Mouse (Mus musculus) midbrain, embryonic 10.5 days (tissue): ENCODE measurements around the gene 9430015G10Rik. TPM values are rescaled to one million over a fixed set of nuclear protein-coding genes. Genes with fewer than 3 reads are reported as not detected.

Experiments used
- DNase-seq: peaks from one replicate; pipeline ENCODE4 v3.0.0-alpha.2; 2017; ENCODE audit warnings: low spot score
- H3K27ac ChIP-seq: fragments of 300-500 bp; sonication (generic); replicated peaks from 2 replicates; pipeline ENCODE4 v1.5.1; 2016; ENCODE audit warnings: mild to moderate bottlenecking
- H3K27me3 ChIP-seq: fragments of 300-500 bp; sonication (generic); 2 replicates; pipeline ENCODE4 v1.6.1; 2016; ENCODE audit warnings: low read depth, mild to moderate bottlenecking; ENCODE audit not compliant: poor library complexity, severe bottlenecking
- H3K36me3 ChIP-seq: fragments of 300-500 bp; sonication (generic); 2 replicates; pipeline ENCODE4 v1.6.1; 2016; ENCODE audit warnings: mild to moderate bottlenecking, moderate library complexity
- H3K4me1 ChIP-seq: fragments of 300-500 bp; sonication (generic); 2 replicates; pipeline ENCODE4 v1.6.1; 2016
- H3K4me3 ChIP-seq: fragments of 300-500 bp; sonication (generic); 2 replicates; pipeline ENCODE4 v1.5.1; 2016; ENCODE audit warnings: mild to moderate bottlenecking, moderate library complexity
- H3K9me3 ChIP-seq: fragments of 300-500 bp; sonication (generic); replicated peaks from 2 replicates; pipeline ENCODE4 v1.6.1; 2016; ENCODE audit warnings: mild to moderate bottlenecking
- WGBS: fragments of 180-500 bp; shearing (Covaris S2); methylation state at CpG from one replicate; pipeline ENCODE4 v1.1.7; 2016; 5-methylcytosine and 5-hydroxymethylcytosine counted together
- polyA plus RNA-seq: library from polyadenylated mRNA; unstranded; fragments of >200 nt; fragmentation: Nextera tagmentation; extraction: Ambion mirVana; gene quantifications from 2 replicates; pipeline ENCODE4 v1.2.1, GENCODE M21; 2016

Gene 9430015G10Rik
- polyA plus RNA-seq, 1 experiment from 2014 or later, result 76.5 TPM

DNA sequence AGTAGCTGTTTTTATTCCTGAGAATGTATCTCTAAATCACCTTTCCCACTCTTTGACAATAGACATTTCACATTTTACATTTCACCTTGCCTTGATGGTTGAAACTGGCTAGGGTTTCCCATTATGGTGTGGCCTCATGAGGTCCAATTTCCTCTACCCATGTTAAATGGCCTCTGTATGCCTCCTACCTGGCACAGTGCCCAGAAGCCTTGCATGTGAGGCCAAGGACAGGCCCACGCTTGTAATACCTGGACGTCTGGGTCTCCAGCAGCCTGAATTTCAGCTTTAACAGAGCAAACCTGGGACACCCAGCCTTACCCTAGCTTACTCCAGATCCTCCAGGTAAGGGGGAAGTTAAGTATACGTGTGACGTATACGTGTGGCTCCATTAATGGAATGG is 26.4 kb upstream of the 9430015G10Rik start:
- Histone ChIP-seq H3K27ac (no peak overlapping the region), H3K27me3 (peaks cover 11% of the 10 kb centered on the region), H3K36me3 (no peaks in the 10 kb centered on the region), H3K4me3 (no peak overlapping the region), H3K4me1 (peaks cover 1% of the 10 kb centered on the region), H3K9me3 (no peaks in the 10 kb centered on the region)
- DNase-seq, result no peak
- 90% methylated on average over 5 of the region's 5 CpGs for WGBS

DNA sequence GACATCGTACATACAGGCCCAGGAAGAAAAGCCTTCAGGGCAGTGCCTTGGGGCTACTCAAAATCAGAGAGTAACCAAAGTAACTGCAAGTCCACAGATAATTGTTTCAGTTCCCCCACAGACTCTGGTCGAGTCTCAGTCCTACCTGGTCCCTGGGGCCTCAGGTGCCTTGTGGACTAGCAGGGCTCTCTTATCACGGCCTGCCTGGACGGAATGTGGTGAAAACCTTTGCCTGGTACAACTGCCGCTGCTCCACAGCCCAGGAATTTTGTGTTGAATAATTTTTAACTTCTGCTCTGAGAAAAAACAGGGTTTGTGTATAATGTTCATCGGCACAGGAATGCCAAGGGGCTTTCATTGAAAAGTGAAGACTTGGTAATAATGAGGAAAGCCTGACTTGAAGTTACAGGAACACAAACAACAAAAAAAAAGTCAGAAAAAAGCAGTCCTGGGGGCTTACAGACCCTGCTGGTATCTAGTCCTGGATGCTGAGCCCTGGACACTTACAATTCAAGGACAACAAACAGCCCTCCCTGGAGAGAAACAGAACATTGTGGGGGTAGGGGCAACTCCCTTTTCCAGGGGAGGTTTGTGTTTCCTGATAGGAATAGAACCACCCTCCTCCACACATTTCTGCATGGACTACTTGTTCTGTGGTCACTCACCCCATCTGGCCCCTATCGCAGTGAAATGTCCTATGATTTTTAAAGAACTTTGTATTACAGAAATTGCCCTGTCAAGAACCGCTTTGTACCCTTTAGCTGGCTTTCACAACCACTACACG is 25.5 kb upstream of the 9430015G10Rik start:
- H3K27me3 ChIP-seq, result 0 out of 2 replicates have a peak, but pooled peaks cover 6% of the 10 kb centered on the region
- H3K9me3 ChIP-seq, result no peaks in the 10 kb centered on the region
- no peaks in the 10 kb centered on the region for H3K4me1 ChIP-seq
- no peak overlapping the region for H3K4me3 ChIP-seq
- H3K27ac ChIP-seq, result no peak overlapping the region
- no peaks in the 10 kb centered on the region for H3K36me3 ChIP-seq
- DNase-seq, result no peak
- 85% methylated on average over 9 of the region's 9 CpGs for WGBS

DNA sequence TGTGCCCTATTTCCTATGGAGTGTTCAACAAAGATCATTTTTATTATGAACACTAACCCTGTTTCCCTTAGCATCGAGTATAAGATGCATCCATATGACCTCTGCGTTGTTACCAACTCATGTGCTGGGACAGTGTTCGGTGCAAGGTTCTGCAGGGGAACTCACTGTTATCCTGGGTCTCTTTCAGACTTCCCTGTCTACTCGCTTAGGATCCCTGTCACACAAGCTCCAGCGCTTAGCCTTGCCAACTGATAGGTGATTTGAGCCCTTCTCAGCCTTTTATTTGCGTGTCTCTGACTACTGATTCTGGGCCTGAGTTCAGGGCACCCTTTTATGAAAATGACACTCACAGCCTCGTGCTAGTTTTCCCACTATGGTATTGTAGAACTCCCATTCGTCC is 24.5 kb upstream of the 9430015G10Rik start:
- H3K4me3 ChIP-seq, result no peak overlapping the region
- 83% methylated on average over 8 of the region's 8 CpGs for WGBS
- H3K9me3 ChIP-seq, result no peaks in the 10 kb centered on the region
- no peaks in the 10 kb centered on the region for H3K4me1 ChIP-seq
- 0 out of 2 replicates have a peak, but pooled peaks cover 4% of the 10 kb centered on the region for H3K27me3 ChIP-seq
- no peak overlapping the region for H3K27ac ChIP-seq
- no peak for DNase-seq
- H3K36me3 ChIP-seq, result no peaks in the 10 kb centered on the region

DNA sequence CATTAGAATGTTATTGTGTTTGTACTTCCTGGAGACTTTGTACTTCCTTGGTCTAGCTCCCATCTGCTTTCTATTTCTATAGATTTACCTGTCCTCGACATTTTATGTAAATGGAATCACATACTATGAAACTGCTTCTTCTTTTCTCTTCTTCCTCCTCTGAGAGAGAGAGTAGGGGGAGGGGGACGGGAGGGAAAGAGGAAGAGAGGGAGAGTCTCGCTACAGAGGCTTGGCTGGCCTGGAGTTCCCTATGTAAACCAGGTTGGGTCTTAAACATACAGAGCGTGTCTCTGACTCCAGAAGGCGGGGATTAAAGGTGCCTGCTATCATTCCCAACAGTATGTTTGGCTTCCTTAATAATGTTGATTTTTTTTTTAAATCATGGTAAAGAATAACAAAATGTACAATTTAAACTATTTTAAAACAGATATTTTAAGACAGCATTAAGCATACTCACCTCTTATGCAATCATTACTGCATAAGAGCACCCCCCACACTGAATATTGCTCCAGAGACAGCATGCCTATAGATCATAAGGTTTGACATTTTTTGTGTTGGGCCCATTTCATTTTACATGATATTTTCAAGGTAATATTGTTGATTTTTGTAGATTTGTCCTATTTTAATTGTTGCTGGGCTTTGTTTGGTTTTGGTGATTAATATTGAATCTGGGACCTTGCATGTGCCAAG is 22.2 kb upstream of the 9430015G10Rik start:
- no peak overlapping the region for H3K27ac ChIP-seq
- H3K4me3 ChIP-seq, result no peak overlapping the region
- no peaks in the 10 kb centered on the region for H3K27me3 ChIP-seq
- no peaks in the 10 kb centered on the region for H3K36me3 ChIP-seq
- no peaks in the 10 kb centered on the region for H3K9me3 ChIP-seq
- no peaks in the 10 kb centered on the region for H3K4me1 ChIP-seq
- DNase-seq, result no peak
- 42% methylated on average over 5 of the region's 5 CpGs for WGBS

DNA sequence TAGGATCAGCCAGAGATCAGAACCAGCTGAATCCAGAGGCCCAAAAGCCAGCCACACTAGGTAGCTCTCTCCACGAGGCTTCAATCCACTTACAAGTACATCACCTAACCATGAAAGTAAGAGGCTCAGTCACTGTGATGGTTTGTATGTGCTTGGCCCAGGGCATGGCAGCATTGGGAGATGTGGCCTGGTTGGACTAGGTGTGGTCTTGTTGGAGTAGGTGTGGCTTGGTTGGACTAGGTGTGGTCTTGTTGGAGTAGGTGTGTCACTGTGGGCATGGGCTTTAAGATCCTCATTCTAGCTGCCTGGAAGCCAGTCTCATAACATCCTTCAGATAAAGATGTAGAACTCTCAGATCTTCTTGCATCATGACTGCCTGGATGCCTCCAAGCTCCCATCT is 18.5 kb upstream of the 9430015G10Rik start:
- 81% methylated on average over 1 of the region's 1 CpGs for WGBS
- no peaks in the 10 kb centered on the region for H3K9me3 ChIP-seq
- H3K27ac ChIP-seq, result no peak overlapping the region
- DNase-seq, result no peak
- H3K36me3 ChIP-seq, result no peaks in the 10 kb centered on the region
- H3K4me1 ChIP-seq, result no peaks in the 10 kb centered on the region
- H3K4me3 ChIP-seq, result no peak overlapping the region
- H3K27me3 ChIP-seq, result no peaks in the 10 kb centered on the region

DNA sequence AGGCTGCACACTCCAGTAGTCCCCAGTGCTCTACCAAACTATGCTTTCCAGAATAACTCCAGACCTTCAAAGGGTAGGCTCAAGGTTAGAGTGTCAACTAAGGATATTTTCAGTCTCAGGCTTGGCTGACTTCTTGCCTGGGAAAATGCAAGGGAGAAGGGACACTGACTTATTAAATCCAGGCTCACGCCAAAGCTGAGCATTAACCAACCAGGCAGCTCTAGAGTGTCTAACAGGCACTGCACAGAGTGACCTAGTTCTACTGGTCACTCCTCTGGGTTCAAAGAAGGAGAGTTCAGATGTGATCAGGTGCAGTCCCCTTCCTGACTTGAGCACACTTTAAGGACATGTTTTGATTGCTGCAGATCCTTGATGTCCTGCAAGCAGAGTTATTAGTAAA is 17.0 kb upstream of the 9430015G10Rik start:
- Histone ChIP-seq H3K27me3 (no peaks in the 10 kb centered on the region), H3K36me3 (no peaks in the 10 kb centered on the region), H3K4me3 (no peak overlapping the region), H3K27ac (no peak overlapping the region), H3K4me1 (no peaks in the 10 kb centered on the region), H3K9me3 (no peaks in the 10 kb centered on the region)
- WGBS, result 82% methylated on average over 1 of the region's 1 CpGs
- DNase-seq, result no peak

DNA sequence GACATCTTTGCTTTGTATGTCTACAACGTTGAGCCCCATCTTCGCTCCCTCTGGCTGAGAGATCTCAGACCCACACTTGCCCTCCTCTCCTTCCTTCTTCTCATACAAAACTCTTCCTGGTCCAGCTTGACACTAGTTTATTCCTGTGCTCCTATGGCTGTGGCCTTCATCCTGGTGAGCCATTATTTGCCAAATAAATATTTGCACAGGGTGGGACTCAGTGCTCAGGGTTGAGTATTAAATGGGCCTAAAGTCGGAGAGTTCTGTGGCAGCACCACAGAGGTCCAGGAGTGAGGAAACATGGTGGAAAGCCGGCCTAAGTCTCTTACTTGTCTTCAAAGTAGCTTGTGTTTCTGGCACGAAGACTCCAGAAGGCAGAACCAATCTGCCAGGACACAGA is 16.0 kb upstream of the 9430015G10Rik start:
- no peaks in the 10 kb centered on the region for H3K27me3 ChIP-seq
- H3K4me3 ChIP-seq, result no peak overlapping the region
- no peaks in the 10 kb centered on the region for H3K36me3 ChIP-seq
- H3K27ac ChIP-seq, result no peak overlapping the region
- H3K9me3 ChIP-seq, result no peaks in the 10 kb centered on the region
- no peaks in the 10 kb centered on the region for H3K4me1 ChIP-seq
- no peak for DNase-seq
- 81% methylated on average over 5 of the region's 5 CpGs for WGBS

DNA sequence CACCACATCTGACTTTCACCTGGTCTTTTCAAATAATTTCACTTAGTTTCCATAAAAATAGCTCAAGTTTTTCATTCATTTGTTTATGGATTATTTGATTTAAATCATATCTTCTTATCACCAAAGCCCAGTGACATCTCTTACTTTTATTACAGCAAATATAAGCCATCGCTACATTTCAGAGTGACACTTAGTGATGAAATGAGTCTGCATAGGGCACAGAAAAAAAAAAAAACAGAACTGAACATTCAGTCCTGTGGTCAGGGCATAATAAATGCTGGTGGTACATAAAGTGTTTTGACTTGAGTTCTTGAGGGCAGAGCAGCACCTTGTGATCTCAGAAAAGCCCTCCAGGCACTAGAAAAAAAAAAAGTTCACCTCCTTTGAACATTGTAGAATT is 13.6 kb upstream of the 9430015G10Rik start:
- DNase-seq, result no peak
- WGBS, result 95% methylated on average over 1 of the region's 1 CpGs
- Histone ChIP-seq H3K4me3 (no peak overlapping the region), H3K27me3 (no peaks in the 10 kb centered on the region), H3K27ac (no peak overlapping the region), H3K36me3 (no peaks in the 10 kb centered on the region), H3K9me3 (no peaks in the 10 kb centered on the region), H3K4me1 (no peaks in the 10 kb centered on the region)

DNA sequence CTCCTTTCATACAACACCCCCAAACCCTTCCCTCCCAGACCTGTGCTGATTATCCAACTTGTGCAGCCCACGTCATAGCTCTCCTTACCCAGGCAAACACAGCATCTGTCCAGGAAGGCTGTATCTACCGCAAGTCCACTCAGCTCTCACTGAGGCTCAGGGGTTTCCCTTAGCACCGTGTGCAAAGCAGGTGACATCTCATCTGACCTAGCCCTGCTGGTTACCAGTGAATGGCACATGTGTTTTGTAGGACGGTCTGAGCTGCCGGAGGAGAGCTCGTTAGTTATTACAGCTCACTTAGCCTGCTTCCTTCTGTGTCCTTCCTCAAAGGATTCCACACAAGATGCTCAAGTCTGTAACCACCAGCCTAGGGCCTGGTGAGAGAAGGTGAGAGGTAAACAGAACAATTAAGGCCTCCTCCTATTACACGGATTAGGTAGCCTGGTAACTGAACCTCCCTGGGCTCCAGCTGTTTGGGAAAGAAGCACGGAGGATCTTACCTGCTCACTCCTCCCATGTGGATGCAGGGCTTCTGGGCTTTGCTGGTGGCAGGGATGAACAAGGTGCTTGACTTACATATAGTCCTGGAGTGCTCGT is 11.9 kb upstream of the 9430015G10Rik start:
- Histone ChIP-seq H3K4me3 (no peak overlapping the region), H3K4me1 (no peaks in the 10 kb centered on the region), H3K9me3 (no peaks in the 10 kb centered on the region), H3K27me3 (no peaks in the 10 kb centered on the region), H3K36me3 (no peaks in the 10 kb centered on the region), H3K27ac (no peak overlapping the region)
- WGBS, result 70% methylated on average over 9 of the region's 9 CpGs
- no peak for DNase-seq

DNA sequence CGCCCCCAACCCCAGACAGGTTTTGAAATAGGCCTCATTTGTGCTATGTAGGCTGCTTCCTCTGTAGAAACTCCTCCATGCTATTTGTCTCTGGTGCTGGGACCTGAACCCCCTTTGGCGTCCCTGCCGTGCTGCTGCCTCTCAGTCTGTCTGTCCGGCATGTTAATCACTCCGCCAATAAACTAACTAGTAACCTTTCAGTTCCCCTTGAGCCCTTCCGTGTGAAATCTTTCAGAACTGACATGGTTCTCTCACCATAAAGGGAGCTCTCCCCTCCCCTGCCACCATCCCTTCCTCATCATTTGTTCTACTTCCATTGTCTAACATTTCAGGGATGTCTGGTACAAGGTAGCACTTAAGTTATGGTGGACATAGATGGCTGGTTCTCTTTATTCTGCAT is 10.4 kb upstream of the 9430015G10Rik start:
- Histone ChIP-seq H3K27me3 (no peaks in the 10 kb centered on the region), H3K4me3 (no peak overlapping the region), H3K36me3 (no peaks in the 10 kb centered on the region), H3K9me3 (no peaks in the 10 kb centered on the region), H3K4me1 (no peaks in the 10 kb centered on the region), H3K27ac (no peak overlapping the region)
- DNase-seq, result no peak
- WGBS, result 74% methylated on average over 6 of the region's 6 CpGs

DNA sequence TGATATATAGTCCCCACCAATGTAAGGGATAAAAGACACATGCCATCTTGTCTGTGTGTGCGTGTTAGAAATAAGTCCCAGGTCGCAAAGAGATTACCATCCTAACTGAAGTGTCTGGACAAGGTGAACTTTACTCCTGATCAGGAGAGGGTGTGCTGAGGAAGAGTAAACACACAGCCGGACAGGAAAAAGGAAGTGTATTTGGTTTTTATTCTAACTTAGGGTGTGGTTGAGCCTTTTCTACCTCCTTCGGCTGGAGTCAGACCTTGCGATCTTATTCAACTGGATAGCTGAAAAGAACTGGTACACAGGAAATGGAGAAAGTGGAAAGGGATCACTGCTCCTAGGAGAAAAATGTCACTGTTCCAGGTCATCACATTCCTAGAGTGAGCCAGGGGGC is 9.3 kb upstream of the 9430015G10Rik start:
- H3K27ac ChIP-seq, result no peak overlapping the region
- no peaks in the 10 kb centered on the region for H3K4me1 ChIP-seq
- no peak for DNase-seq
- H3K36me3 ChIP-seq, result no peaks in the 10 kb centered on the region
- no peak overlapping the region for H3K4me3 ChIP-seq
- no peaks in the 10 kb centered on the region for H3K9me3 ChIP-seq
- 89% methylated on average over 5 of the region's 5 CpGs for WGBS
- no peaks in the 10 kb centered on the region for H3K27me3 ChIP-seq

DNA sequence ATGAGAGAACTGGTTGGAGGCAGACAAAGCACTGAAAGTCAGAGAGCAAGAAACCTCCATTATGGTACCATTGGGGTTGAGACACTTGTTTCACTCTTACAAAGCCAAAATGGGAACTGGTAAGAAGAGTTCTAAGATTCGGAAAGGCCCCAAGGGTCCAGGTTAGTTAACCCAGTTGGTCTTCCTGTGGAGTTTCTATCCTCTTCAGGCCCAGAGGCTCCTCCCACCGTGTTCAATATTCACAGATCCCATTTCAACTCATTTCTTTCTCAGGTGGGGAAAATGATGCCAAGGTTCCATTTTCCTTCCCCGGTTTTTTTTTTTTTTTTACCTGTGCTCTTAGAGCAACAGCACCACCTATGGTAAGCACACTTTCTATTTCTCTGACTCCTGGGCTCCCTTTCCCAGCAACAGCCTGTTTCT is 8.3 kb upstream of the 9430015G10Rik start:
- 44% methylated on average over 3 of the region's 3 CpGs for WGBS
- DNase-seq, result no peak

DNA sequence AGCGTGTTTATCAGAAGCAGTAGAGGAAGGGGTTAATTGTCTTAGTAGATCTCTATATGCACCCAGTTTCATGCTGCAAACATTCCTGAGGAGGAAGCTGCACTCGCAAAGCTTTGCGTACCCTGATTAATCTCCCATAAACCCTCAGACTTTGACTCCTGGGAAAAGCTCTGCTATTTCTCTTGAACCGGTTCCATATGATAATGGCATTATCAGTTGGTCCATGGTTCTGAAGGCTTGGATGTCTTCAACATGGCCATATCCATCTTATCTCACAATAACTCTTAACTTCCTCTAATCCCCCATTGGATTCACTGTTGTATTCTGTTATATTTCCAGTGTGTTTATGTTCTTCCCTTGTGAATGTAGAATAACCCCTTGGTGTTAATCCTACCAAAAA is 6.4 kb upstream of the 9430015G10Rik start:
- Histone ChIP-seq H3K36me3 (no peaks in the 10 kb centered on the region), H3K4me3 (no peak overlapping the region), H3K4me1 (no peaks in the 10 kb centered on the region), H3K9me3 (no peaks in the 10 kb centered on the region), H3K27ac (no peak overlapping the region), H3K27me3 (no peaks in the 10 kb centered on the region)
- no peak for DNase-seq
- WGBS, result 85% methylated on average over 4 of the region's 4 CpGs

More for the DNA sequence above, 8.3 kb upstream of the 9430015G10Rik start:
- Histone ChIP-seq H3K27me3 (no peaks in the 10 kb centered on the region), H3K4me1 (no peaks in the 10 kb centered on the region), H3K27ac (no peak overlapping the region), H3K9me3 (no peaks in the 10 kb centered on the region), H3K36me3 (no peaks in the 10 kb centered on the region), H3K4me3 (no peak overlapping the region)
